Comparison of ENCODE assay signal across 20 mouse cellular contexts in the genomic region with DNA sequence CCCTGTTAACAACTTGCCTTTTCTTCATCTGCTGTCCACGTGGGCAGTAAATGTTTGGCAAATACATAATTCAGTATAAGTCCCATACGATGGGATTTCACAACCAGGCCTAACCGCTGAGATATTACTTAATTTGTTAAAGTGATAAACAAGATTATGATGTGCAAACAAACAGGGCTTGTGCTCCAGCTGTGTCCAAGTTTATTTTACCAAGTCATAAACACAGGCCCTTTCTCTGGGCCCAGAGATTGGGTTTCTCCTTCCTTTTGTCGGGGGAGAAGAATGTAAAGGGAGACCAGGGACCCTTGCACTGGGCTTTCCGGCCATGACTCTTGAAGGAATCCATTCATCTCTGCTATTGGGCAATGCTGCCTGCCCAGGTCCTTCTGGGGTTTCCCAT.
A peak's percentile ranks its signal among the peaks of the same experiment; 100 is the strongest.
DNase-seq lines count a peak whose midpoint lies in the region; ATAC-seq and TF ChIP-seq lines count a peak whose summit lies in the region.
"Had no signal": no experiment of that assay in that cellular context is flagged by ENCODE, and none has a peak within 500 bp of the region (broad histone marks: within the 10 kb centered on the region; RNA-seq: fewer than 3 reads in every experiment).

No protein-coding gene starts in this region.

- no peak for ATAC-seq in liver, postnatal 0 days
- ATAC-seq in midbrain, embryonic 11.5 days (ENCODE audit: low FRiP score) = no peak
- no peak for ATAC-seq in midbrain, postnatal 0 days (ENCODE audit: low FRiP score)
- peak; percentile 39; the same call in 1 of the 2 replicates for ATAC-seq in stomach, embryonic 16.5 days (ENCODE audit: insufficient read depth, low FRiP score)
- ATAC-seq: CD4-positive, CD25-positive, alpha-beta regulatory T cell, adult 4 months had no signal

- H3K27me3 ChIP-seq in heart, embryonic 10.5 days (ENCODE audit: insufficient read depth, poor library complexity, severe bottlenecking) = 0 out of 2 replicates have a peak, but pooled peaks cover 6% of the 10 kb centered on the region
- H3K27me3 ChIP-seq in liver, adult 2 months (ENCODE audit: control insufficient read depth, insufficient read depth, low read length) = no peaks in the 10 kb centered on the region
- H3K27me3 ChIP-seq in liver, postnatal 0 days (ENCODE audit: insufficient read depth, low read length) = no peaks in the 10 kb centered on the region
- no peaks in the 10 kb centered on the region for H3K27me3 ChIP-seq in midbrain, embryonic 11.5 days (ENCODE audit: control insufficient read depth, insufficient read depth, low read length)
- no peaks in the 10 kb centered on the region for H3K27me3 ChIP-seq in midbrain, postnatal 0 days (ENCODE audit: insufficient read depth, low read length)
- no peaks in the 10 kb centered on the region for H3K27me3 ChIP-seq in stomach, embryonic 16.5 days (ENCODE audit: control insufficient read depth, insufficient read depth, low read length)
- H3K27me3 ChIP-seq: limb, embryonic 15.5 days had no signal

- no peak for TF ChIP-seq EP300 in liver, postnatal 0 days (IDR thresholded peaks at IDR 0.05; ENCODE audit: low read depth)

- H3K79me2 ChIP-seq in liver, adult 2 months (ENCODE audit: control insufficient read depth, insufficient read depth, low read length) = no peaks in the 10 kb centered on the region

- no peak for TF ChIP-seq POLR2A in liver, adult 2 months (IDR thresholded peaks at IDR 0.05; ENCODE audit: extremely low read depth, insufficient read depth, low read length)

- no peak for TF ChIP-seq CTCF in liver, adult 2 months (IDR thresholded peaks at IDR 0.05; ENCODE audit: low read depth, low read length)
- no peak for TF ChIP-seq CTCF in liver, postnatal 0 days (IDR thresholded peaks at IDR 0.05; ENCODE audit: low read depth)
- no peak for TF ChIP-seq CTCF in midbrain, postnatal 0 days (IDR thresholded peaks at IDR 0.05)

- H3K4me2 ChIP-seq in liver, postnatal 0 days (ENCODE audit: low read depth, low read length) = no peak overlapping the region
- no peak overlapping the region for H3K4me2 ChIP-seq in midbrain, embryonic 11.5 days
- no peak overlapping the region for H3K4me2 ChIP-seq in midbrain, postnatal 0 days (ENCODE audit: low read depth, low read length, poor library complexity, severe bottlenecking)
- no peak overlapping the region for H3K4me2 ChIP-seq in stomach, embryonic 16.5 days (ENCODE audit: low read depth, low read length)
- H3K4me2 ChIP-seq: limb, embryonic 15.5 days had no signal

- H3K27ac ChIP-seq in heart, embryonic 10.5 days = peak overlapping the region; percentile 23; the same call in 1 of the 2 replicates
- H3K27ac ChIP-seq in liver, adult 2 months (replicated peaks; ENCODE audit: insufficient read depth, low read depth, low read length) = peak overlapping the region; percentile 31
- H3K27ac ChIP-seq in liver, postnatal 0 days (ENCODE audit: low read depth) = no peak overlapping the region
- H3K27ac ChIP-seq in midbrain, embryonic 11.5 days (ENCODE audit: low read depth, low read length) = no peak overlapping the region
- H3K27ac ChIP-seq in midbrain, postnatal 0 days (ENCODE audit: low read depth, low read length) = no peak overlapping the region
- H3K27ac ChIP-seq in stomach, embryonic 16.5 days (ENCODE audit: low read length) = peak overlapping the region; percentile 69; the same call in 1 of the 2 replicates
- H3K27ac ChIP-seq: gastrocnemius, adult 2 months had no signal

- H3K9me3 ChIP-seq in heart, embryonic 10.5 days = no peaks in the 10 kb centered on the region
- H3K9me3 ChIP-seq in liver, postnatal 0 days (ENCODE audit: low read length) = no peaks in the 10 kb centered on the region
- H3K9me3 ChIP-seq in midbrain, embryonic 11.5 days (ENCODE audit: control insufficient read depth, low read length) = no peaks in the 10 kb centered on the region
- no peaks in the 10 kb centered on the region for H3K9me3 ChIP-seq in midbrain, postnatal 0 days (ENCODE audit: low read length)
- no peaks in the 10 kb centered on the region for H3K9me3 ChIP-seq in stomach, embryonic 16.5 days (replicated peaks; ENCODE audit: control insufficient read depth, low read length)
- H3K9me3 ChIP-seq: forebrain, embryonic 10.5 days; limb, embryonic 15.5 days had no signal

- H3K4me3 ChIP-seq in heart, embryonic 10.5 days = no peak overlapping the region
- no peak overlapping the region for H3K4me3 ChIP-seq in liver, adult 2 months (ENCODE audit: insufficient read depth, low read depth, low read length)
- H3K4me3 ChIP-seq in liver, postnatal 0 days (ENCODE audit: low read depth, low read length) = no peak overlapping the region
- H3K4me3 ChIP-seq in midbrain, embryonic 11.5 days (ENCODE audit: low read depth, low read length) = no peak overlapping the region
- H3K4me3 ChIP-seq in midbrain, postnatal 0 days (ENCODE audit: low read depth, low read length) = no peak overlapping the region
- no peak overlapping the region for H3K4me3 ChIP-seq in stomach, embryonic 16.5 days (replicated peaks; ENCODE audit: low read length)
- H3K4me3 ChIP-seq: forebrain, embryonic 10.5 days; gastrocnemius, adult 2 months; limb, embryonic 15.5 days had no signal

- H3K4me1 ChIP-seq in heart, embryonic 10.5 days = peaks cover 32% of the 10 kb centered on the region
- H3K4me1 ChIP-seq in liver, adult 2 months (ENCODE audit: control insufficient read depth, insufficient read depth, low read length) = no peaks in the 10 kb centered on the region; the same call in 1 of the 2 replicates
- H3K4me1 ChIP-seq in liver, postnatal 0 days (ENCODE audit: insufficient read depth) = peaks cover 3% of the 10 kb centered on the region; the same call in 1 of the 2 replicates
- no peaks in the 10 kb centered on the region for H3K4me1 ChIP-seq in midbrain, embryonic 11.5 days (ENCODE audit: control insufficient read depth, insufficient read depth, low read length)
- no peaks in the 10 kb centered on the region for H3K4me1 ChIP-seq in midbrain, postnatal 0 days (ENCODE audit: insufficient read depth, low read length)
- H3K4me1 ChIP-seq in stomach, embryonic 16.5 days (ENCODE audit: control insufficient read depth, insufficient read depth, low read length) = peaks cover 8% of the 10 kb centered on the region; the same call in 1 of the 2 replicates
- H3K4me1 ChIP-seq: forebrain, embryonic 10.5 days had no signal

- intact Hi-C loops in heart, postnatal 25 days (cut with DNase I) = no loop called here

- WGBS in heart, embryonic 10.5 days = 86% methylated on average over 5 of the region's 5 CpGs
- 74% methylated on average over 5 of the region's 5 CpGs for WGBS in liver, adult 2 months
- WGBS in liver, postnatal 0 days (ENCODE audit: insufficient replicate concordance) = 77% methylated on average over 5 of the region's 5 CpGs
- WGBS in midbrain, embryonic 11.5 days = 75% methylated on average over 5 of the region's 5 CpGs
- WGBS in midbrain, postnatal 0 days = 86% methylated on average over 5 of the region's 5 CpGs
- 55% methylated on average over 5 of the region's 5 CpGs for WGBS in stomach, embryonic 16.5 days

- peaks cover 16% of the 10 kb centered on the region for H3K36me3 ChIP-seq in heart, embryonic 10.5 days
- H3K36me3 ChIP-seq in liver, adult 2 months (ENCODE audit: control insufficient read depth, insufficient read depth, low read length) = 0 out of 2 replicates have a peak, but pooled peaks cover 2% of the 10 kb centered on the region
- H3K36me3 ChIP-seq in liver, postnatal 0 days (replicated peaks; ENCODE audit: insufficient read depth, low read length) = 0 out of 2 replicates have a peak, but pooled peaks cover 6% of the 10 kb centered on the region
- no peaks in the 10 kb centered on the region for H3K36me3 ChIP-seq in midbrain, embryonic 11.5 days (ENCODE audit: control insufficient read depth, insufficient read depth, low read length)
- H3K36me3 ChIP-seq in midbrain, postnatal 0 days (ENCODE audit: insufficient read depth, low read length) = no peaks in the 10 kb centered on the region
- H3K36me3 ChIP-seq in stomach, embryonic 16.5 days (ENCODE audit: control insufficient read depth, insufficient read depth, low read length) = no peaks in the 10 kb centered on the region
- H3K36me3 ChIP-seq: forebrain, embryonic 10.5 days had no signal

- DNase-seq in heart, embryonic 10.5 days (ENCODE audit: low spot score) = no peak
- DNase-seq in heart, postnatal 25 days (ENCODE audit: low spot score) = no peak
- no peak for DNase-seq in liver, adult 2 months (ENCODE audit: extremely low read depth, low read depth, low spot score)
- no peak for DNase-seq in liver, postnatal 0 days
- DNase-seq in midbrain, embryonic 11.5 days (ENCODE audit: low spot score, missing footprints) = peak; percentile 65
- DNase-seq in midbrain, postnatal 0 days (ENCODE audit: low spot score) = no peak
- no peak for DNase-seq in gastrocnemius, postnatal 4 days (ENCODE audit: low spot score in 2 of 2)
- DNase-seq: cerebellum, adult 18-20 months; cerebellum, postnatal 25 days; embryo, embryonic 11 days; gastrocnemius, adult 2 months; heart, adult 18-20 months; heart, postnatal 4 days; kidney, postnatal 36 days; right cerebral cortex, adult 18-20 months; thymus, adult 18-20 months had no signal

- H3K9ac ChIP-seq in liver, adult 2 months (ENCODE audit: low read depth, low read length) = no peak overlapping the region
- no peak overlapping the region for H3K9ac ChIP-seq in liver, postnatal 0 days (replicated peaks)
- H3K9ac ChIP-seq in midbrain, embryonic 11.5 days (ENCODE audit: low read length) = no peak overlapping the region
- H3K9ac ChIP-seq in midbrain, postnatal 0 days (replicated peaks; ENCODE audit: low read length, poor library complexity, severe bottlenecking) = no peak overlapping the region
- H3K9ac ChIP-seq in stomach, embryonic 16.5 days (ENCODE audit: low read length) = no peak overlapping the region
- H3K9ac ChIP-seq: limb, embryonic 15.5 days had no signal

Comparison
In these comparisons a context has a peak if more than half of its experiments do, and no peak if none do; other contexts are left out.
1. H3K27ac ChIP-seq: peak in heart, embryonic 10.5 days (single experiment), liver, adult 2 months (single experiment) and stomach, embryonic 16.5 days (single experiment); none in liver, postnatal 0 days (single experiment), midbrain, embryonic 11.5 days (single experiment) and midbrain, postnatal 0 days (single experiment).